Mouse (Mus musculus) liver (tissue): ENCODE measurements around the gene Hoxd3.

Source experiments
- DNase-seq: peaks from one replicate; pipeline ENCODE4 v3.0.0-alpha.2; 2020; ENCODE audit warnings: mixed read lengths

The Hoxd3 gene

DNA sequence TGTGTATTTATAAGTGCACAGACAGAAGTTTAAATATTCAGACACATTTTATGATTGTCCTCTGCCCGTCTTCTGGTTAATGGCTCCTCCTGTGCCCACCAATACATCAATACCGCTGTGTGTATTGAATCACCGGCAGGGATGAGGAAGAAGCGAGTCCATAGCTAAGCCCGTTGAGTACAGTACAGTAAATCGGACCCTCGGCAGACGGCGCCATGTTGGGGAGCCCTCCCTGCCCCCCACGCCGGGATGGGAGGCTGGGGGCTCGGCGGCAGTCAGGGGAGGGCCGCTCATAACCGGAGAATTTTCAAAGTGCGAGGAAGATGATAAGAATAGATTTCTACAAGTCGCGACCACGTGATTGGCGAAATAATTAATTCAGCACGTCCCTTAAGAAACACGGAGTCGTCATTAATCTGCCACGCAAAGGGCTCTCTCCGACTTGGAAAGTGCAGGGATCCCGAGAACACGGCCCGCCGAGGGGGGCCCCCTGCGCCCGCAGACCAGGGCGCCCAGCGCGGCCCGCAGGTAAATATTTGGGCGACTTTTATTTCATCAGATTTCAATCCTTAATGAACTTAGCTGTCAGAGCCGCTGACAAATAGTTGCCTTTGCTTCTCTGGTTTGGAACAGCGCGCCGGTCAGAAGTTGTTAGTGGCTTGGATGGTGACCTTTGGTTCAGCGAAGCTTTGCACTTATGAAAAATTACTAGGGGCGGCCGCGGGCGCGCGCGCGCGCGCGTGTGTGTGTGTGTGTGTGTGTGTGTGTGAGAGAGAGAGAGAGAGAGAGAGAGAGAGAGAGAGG, 21.0 kb downstream of the Hoxd3 start:
- no peak for DNase-seq

DNA sequence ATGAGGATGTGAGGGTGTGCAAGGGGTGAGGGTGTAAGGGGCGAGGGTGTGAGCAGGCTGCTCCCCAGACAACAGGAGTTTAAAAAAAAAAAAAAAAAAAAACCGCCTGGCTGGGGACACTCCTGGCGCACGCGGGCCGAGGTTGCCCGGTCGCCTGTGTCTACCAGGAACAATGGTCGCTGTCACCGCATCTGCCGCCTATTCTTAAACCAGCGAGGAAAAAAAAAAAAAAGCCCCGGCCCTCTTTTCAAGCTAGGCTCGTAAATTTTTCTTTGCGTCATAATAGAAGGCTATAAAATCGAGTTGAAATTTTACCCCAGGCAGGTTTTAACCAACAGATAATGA, 21.6 kb downstream of the Hoxd3 start:
- DNase-seq: no peak

DNA sequence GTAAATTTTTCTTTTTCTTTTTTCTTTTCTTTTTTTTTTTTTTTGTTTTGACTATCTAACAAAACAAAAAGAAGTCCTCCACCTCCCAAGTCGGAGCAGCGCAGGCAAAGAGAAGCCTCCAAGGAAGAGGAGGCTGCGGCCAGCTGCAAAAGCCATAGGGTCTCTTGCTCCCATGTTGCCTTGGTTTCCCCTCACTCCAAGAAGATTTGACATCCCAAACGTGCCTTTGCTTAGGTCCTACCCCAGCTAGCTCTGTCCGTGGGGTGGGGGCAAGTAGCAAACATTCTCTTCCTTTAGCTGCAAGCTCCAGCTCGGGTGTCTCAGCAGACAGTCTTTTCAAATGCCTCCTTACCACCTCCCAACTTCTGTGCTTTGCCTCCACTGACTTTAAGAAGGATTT, 22.0 kb downstream of the Hoxd3 start:
- no peak for DNase-seq

DNA sequence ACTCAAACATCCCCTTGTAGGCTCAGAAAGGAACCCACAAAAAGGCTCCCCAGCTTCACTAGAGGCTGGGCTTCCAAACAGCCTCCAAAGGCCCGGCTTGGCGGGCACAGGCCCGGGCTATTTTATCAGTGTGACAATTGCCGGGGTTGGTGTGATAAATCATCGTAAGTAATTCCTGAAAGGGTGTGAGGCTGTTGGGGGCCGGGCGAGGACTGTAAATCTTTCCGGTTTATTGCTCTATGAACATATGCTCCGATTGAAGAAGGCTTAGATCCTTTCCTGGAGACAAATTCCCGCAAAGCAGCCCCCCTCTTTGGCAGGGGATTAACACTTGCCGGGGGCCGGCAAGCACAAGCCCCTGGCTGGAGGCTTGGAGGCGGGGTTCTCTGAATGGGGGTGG, 22.7 kb downstream of the Hoxd3 start:
- DNase-seq: no peak

DNA sequence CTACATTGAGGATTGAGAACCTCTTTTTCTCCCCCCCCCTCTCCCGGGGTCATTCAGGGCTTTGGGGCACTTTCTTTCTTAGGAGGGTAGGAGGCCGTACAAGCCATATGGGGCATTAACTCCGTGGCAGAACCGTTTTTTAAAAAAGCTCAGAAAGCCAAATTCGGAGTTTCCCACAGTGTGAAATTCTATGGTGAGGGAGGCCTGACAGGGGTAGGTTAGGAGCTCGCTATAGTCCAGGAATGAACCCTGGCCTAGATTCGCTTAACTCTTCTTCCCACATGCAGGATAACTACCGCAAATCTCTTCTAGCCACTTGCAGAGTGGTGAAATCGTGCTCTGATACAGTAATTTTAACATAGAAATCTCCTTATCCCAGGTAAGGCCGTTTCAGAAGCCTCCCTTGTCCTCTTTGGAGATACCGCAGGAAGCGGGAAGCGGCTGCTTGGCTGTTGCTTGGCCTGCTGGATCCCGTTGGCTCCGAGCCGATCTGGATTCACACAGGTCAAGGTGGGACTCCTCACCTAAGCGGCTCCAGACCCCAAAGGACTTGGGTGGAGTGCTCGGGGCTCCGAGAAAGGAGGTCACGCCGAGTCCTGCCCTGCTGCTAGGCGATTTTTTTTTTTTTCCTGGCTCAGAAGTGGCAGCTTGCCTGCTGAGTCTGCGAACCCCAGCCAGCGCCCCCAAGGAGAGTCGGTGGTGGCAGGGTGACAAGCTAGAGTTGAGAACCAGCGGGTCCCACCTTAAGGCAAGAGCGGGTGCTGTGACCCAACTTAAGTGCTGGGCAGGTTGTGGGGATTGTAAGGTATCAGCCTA, 23.5 kb downstream of the Hoxd3 start:
- DNase-seq: no peak

DNA sequence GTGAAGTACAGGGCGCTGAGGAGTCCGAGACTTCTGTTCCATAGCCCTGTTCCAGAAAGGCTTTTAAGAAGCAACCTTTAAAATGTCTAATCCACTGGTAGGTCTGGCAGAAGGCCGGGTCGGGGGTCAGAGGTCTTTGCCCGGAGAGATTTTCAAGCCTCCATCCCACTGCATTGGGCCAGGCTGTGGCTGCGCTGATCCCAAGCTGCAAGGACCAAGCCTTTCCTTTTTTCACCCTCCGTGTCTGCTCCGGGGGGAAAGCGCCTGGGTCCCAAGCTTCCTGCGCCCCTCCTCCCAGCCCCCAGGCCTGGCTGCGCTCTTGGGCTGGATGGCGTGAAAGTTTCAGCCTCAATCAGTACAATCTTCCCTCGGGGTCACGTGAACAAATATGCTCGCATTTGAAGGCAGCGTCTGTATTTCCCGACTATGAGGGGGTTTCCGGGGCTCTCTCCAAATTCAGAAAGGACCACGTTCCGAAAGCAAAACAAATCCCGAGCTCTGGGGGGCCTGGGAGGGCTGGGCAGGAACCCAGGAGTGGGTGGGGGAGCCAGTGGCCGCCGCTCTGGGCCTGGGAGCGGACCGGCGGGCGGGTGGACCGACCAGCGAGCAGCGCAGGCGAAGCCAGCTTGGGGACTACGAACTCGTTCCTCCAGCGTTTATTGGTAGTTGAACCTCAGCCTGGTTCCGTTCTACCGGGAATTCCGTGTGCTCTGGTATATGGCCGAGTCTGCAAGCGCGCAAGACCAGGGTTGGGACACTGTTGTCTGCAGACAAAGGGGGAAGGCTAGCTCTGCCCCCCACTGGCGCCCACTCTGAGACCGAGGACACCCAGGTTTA, 24.3 kb downstream of the Hoxd3 start:
- no peak for DNase-seq

DNA sequence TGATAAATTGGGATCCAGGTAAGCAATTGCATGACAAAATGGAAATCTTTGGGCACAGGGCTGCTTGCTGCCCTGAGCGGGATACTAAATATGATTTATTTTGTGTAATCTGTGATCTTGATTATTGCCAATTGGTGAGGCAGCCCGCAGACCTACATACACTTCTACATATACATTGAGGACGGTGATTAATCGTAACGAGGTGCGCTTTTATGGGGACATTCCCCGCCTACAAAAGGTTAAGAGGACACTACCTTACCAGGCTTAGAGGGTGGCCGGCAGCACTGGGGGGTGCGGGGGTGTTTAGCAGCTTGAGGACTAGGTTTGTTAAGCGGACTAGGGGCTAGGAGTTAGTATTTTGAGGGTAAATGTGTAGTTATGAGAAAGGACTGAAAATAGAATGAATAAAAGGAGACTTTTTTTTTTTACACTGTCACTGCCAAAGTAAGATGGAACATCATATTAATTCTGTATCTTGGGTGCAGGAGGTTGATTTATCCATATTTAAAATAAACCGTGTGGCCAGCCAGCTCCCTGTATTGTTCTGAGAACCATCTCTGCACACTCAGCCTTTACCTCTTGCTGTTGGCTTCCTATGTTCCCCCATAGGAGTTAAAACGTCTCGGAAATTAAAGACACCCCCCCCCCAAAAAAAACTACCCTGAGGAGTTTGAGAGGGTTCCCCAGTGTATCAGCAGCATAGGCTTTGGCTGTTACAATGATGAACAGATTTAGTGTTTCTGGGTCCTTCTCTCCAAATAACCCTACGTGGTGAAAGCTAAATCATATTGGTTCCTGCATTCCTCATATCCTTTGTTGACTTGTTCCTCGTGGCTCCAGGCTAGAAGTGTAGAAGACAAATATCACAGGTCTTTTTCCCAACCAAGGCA, 25.2 kb downstream of the Hoxd3 start:
- no peak for DNase-seq

DNA sequence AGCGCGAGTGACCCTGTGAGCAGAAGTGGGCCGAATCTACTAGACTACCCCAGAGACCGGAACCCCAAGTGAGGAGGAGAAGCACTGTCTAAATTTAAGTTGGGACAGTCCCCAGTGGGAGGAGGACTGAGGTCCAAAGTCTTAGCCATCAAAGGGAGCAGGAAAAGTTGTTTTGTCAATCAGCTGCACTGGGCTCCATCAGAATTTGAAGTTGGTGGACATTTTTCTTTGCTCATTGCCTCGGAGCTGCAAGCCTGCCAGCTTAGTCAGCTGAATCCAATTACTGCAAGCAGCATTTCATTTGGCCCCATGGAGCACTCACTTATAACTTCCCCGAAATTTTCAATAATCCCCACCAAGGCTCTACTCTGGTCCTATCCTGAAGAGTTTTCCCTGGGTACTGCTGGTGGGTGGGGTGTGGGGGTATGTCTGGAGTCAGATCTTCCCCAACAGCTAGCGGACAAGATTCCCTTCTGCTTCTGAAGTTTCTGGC, 25.9 kb downstream of the Hoxd3 start:
- DNase-seq: no peak

DNA sequence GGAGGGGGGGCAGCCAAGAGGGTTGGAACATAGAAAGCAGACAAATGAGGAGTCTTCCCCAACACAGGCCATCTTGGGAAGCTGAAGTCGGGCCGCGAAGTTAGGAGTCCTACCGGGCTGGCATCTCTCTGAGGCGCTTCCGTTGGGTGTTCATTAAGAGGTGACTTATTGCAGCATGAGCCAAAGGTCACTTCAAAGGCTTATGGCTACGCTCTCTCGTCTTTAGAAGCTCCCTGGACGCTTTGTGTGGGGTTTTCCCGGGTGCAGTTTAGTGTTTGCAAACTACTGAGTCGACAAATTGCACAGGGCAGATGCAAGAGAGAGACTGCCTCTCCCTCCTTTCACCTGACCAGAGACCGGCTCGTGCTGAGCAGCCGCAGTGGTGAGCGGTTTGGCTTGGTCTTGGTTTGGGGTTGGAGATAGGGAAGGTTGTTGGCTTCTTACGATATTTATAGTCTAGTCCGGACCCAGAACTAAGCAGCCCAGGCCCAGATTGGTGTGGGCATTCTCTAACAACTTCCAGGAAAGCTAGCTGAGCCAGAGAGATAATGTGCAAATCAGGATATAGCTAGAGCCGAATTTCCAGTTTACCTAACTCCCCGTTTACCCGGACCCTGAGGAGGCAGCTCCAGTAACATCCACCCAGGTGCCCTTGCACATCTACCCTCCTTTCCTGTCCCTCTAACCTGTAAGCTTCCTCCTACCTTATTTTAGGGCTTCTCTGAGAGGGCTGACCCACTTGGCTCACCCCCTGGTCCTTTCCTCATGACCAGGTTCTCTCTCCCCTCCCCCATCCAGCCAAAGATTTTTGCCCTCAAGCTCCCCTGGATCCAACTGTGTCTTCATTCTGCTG, 27.1 kb downstream of the Hoxd3 start:
- no peak for DNase-seq

DNA sequence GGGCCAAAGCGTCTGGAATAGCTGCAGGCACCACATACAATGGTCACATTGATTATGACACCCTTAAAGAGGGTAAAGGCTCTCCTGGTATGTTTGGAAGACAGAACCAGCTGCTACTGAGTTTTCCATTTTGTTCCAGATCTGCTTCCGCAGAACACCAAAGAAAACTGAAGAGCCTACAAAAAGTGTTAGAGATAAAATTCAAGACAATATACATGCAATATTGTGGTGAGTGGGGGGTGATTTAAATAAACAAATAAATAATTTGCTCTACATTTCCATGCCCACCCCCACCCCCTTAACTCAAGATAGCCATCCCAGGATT, 27.7 kb downstream of the Hoxd3 start:
- DNase-seq: no peak

DNA sequence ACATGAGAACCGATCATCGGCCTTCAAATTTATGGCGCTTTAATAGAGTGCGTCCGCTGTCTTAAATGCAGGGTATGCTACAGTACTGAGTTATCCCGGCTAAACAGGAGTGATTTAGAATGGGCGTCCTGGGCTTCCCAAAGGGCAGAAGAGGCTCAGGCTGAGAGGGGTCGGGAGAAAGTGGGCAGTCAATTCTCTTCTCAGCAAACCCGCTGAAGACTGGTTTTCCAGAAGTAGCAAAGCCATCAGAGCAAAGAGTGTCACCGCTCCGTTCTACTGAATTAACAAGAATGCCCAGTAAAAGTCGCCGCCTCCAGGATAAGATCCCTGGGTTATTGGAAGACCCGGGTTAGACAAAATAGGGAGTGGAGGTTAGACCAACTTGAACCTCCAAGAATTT, 28.1 kb downstream of the Hoxd3 start:
- DNase-seq: no peak

DNA sequence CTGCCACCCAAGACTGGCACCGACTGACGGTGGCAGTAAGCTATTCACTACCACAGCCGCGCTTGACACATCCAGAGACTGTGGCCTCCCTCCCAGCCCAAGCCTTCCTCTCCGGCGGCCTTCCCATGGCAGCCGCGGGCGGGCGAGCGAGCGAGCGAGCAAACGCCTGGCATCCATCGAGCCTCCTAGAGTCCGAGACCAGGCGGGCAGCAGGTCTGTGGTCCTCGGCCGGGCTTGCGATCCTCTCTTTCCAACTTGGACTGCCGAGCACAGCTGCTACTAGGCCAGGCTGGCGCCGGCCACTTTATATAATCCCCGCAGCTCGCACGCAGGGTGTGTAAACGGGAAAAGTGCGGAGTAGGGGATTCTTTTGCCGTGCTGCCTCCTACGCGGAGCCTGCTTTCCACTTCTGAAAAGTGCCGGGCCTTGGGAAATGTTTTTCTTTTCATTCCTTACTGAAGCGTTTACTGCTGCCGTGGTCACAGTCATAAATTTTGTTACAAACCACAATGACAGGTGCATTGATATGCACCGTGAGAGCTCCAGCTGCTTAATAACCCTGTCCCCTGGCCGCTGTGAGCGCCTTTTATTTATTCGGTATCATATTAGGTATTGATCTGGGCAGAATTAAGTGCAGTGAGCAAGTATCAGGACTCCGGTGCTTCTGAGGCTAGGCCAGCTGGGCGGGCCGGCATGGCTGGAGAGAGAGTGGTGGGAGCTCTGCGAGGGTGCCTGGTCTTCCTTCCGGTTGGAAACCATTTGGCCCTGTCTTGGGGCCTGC, 28.8 kb downstream of the Hoxd3 start:
- no peak for DNase-seq

DNA sequence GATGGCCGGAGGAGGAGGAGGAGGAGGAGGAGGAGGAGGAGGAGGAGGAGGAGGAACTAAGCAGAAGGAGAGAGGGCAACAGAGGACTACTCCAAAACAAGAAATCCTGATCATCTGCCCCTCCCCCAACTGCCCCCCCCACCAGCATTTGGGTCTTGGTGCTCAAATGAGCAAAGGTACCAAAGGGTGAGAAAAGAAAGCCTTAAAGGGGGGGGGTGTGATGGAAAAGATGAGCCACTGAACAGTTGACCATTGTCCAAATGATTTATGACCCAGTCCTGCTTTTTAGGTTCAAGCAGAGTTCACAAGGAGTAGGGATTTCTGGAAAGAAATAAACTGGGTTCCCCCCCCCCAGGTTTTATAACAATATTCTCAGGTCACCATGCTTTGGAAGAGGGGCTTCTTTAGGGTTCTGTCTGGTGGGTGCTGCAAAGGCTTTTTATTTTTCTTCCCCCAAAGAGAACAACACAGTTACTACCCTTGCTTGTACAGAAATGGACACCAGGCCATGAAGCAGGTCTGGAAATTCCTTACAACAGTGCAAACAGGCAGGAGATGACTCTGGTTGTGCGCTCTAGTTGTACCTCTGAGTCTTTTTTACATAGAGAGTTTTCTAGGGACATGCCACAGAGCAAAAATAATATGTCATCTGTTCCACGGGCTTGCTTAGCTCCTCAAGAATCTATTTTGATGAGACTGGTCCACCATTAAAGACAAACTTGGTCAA, 29.7 kb downstream of the Hoxd3 start:
- DNase-seq: no peak

DNA sequence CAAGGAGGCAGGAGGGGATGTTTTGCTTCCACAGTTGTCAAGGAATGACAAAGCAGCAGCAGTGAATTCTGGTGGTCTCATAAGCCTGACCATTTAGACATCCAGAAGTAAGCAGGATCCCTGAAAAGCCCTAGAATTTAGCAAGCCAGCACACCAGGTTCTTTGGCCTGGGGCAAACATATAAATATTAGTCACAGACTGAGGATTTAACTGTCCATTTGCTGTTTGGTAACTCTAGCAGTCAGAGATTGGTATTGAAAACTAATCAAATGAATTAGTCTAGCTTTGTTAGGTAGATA, 30.2 kb downstream of the Hoxd3 start:
- DNase-seq: no peak

DNA sequence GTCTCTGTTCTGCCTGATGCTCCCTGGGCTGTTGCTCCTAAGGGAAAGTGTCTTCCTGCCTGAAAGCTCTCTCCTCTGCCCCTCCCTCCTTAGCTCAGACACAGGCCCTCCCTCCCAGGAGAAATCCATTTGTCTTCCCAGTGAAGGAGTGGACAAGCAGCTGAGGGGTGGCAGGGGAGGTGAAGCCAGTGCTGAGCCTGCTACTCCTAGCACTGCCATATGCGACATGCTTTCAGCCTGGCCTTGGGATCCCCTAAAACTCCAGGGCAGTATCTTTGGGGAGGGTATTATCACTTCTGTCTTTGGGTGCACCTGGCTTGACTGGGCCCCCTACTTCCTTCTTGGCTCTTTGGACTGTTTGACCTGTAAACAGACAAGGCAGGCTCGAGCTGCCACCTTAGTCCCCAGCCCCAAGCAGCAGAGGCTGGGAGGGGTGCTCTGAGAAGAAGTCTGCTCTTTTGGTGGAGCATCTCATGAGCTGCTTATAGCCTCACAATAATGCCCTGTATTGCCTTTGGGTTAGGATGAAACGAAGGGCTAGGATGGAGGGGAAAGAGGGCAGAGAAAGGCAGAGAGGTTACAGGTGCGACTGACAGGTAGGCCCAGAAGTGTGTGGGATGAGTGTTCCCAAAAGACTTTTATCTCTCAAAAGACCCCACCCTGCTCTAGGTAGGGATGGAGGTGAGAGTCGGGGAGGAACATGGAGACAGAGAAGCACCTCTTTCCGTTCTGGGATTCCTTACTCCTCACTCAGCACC, 34.0 kb downstream of the Hoxd3 start:
- DNase-seq: no peak

DNA sequence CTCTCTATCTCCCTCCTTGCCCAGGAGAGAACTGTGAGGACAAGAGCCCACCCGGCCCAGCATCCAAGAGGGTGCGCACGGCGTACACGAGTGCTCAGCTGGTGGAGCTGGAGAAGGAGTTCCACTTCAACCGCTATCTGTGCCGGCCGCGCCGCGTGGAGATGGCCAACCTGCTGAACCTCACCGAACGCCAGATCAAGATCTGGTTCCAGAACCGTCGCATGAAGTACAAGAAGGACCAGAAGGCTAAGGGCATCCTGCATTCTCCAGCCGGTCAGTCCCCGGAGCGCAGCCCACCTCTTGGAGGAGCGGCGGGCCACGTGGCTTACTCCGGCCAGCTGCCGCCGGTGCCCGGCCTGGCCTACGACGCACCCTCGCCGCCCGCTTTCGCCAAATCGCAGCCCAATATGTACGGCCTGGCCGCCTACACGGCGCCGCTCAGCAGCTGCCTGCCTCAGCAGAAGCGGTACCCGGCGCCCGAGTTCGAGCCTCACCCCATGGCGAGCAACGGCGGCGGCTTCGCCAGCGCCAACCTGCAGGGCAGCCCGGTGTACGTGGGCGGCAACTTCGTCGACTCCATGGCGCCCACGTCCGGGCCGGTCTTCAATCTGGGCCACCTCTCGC, 34.7 kb downstream of the Hoxd3 start:
- no peak for DNase-seq

DNA sequence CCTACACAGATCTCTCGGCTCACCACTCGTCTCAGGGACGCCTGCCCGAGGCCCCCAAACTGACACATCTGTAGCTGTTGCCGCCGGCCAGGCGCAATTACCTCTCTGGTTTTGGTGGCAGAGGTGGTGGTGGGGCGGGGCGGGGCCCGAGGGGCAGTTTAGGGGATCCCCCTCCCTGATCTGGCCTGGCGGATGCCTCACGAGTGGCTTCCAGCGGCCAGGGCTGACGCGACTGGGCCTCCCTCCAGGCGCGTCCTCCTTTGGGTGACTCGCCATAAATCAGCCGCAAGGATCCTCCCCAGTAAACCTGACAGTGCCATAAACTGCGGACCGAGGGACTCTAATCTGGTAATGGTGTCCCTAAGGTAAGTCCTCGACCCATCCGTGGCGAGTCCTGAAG, 35.3 kb downstream of the Hoxd3 start:
- no peak for DNase-seq

DNA sequence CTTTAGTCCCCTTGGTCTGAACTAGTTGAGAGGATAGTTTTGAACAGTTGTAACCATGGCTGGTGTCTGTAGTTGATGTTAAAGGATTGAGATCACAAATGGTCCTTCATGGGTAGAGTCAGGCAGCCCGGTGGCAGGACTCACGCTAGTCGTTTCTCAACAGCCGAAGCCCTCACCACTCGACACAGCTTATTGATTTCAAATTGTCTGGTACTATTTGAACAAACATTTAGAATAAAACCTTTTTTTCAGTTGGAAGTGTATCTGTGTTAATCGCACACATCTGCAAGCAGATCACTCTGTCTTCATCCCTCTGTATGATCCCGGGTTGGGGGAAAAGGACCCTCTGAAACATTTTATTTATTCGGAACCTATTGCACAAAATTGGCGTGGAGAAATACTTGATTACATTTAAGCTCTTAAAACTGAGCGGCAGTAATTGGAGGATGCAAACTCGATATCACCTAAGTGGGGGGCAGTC, 36.0 kb downstream of the Hoxd3 start:
- no peak for DNase-seq
